Mouse (Mus musculus) skeletal muscle tissue, adult 2 months (tissue): ENCODE measurements around the gene Ankfy1.
"Not testable (repeated sequence)": the region's sequence is repeated elsewhere in the genome, so short reads cannot be mapped to it uniquely, and the experiment has no call there.

ENCODE experiments used
- DNase-seq: peaks from one replicate; pipeline ENCODE4 v3.0.0-alpha.2; 2012; ENCODE audit warnings: low read depth, low spot score

Gene Ankfy1

GRCm38 (mm10) chr11:72723165-72723564 lies 33.4 kb downstream of the Ankfy1 start:
- no peak for DNase-seq

- peak; percentile 32 for DNase-seq
These were observed 34.1 kb downstream of the Ankfy1 start for GRCm38 (mm10) chr11:72723871-72724270.

- DNase-seq = peak; percentile 7
These were observed 36.2 kb downstream of the Ankfy1 start for GRCm38 (mm10) chr11:72726023-72726422.

- no peak for DNase-seq
These were observed 43.9 kb downstream of the Ankfy1 start for GRCm38 (mm10) chr11:72733736-72734135.

- DNase-seq = peak; percentile 81
These were observed 45.2 kb downstream of the Ankfy1 start for GRCm38 (mm10) chr11:72734840-72735518.

- no peak for DNase-seq
These were observed 45.7 kb downstream of the Ankfy1 start for GRCm38 (mm10) chr11:72735519-72735860.

- DNase-seq = no peak
These were observed 46.5 kb downstream of the Ankfy1 start for GRCm38 (mm10) chr11:72736320-72736719.

GRCm38 (mm10) chr11:72737517-72737916 lies 47.7 kb downstream of the Ankfy1 start:
- not testable (repeated sequence) for DNase-seq

- no peak for DNase-seq
These were observed 49.2 kb downstream of the Ankfy1 start for GRCm38 (mm10) chr11:72739048-72739447.

GRCm38 (mm10) chr11:72751956-72752355 lies 62.1 kb downstream of the Ankfy1 start:
- DNase-seq = peak; percentile 53

GRCm38 (mm10) chr11:72758316-72758715 lies 68.5 kb downstream of the Ankfy1 start:
- no peak for DNase-seq

GRCm38 (mm10) chr11:72759581-72759980 lies 69.8 kb downstream of the Ankfy1 start:
- DNase-seq = no peak

GRCm38 (mm10) chr11:72760781-72761180 lies 71.0 kb downstream of the Ankfy1 start:
- DNase-seq = no peak

GRCm38 (mm10) chr11:72764270-72764669 lies 74.5 kb downstream of the Ankfy1 start:
- DNase-seq = no peak

GRCm38 (mm10) chr11:72767716-72768115 lies 77.9 kb downstream of the Ankfy1 start:
- no peak for DNase-seq

GRCm38 (mm10) chr11:72769061-72769460 lies 79.3 kb downstream of the Ankfy1 start:
- DNase-seq = no peak

GRCm38 (mm10) chr11:72770324-72770723 lies 80.5 kb downstream of the Ankfy1 start:
- no peak for DNase-seq

GRCm38 (mm10) chr11:72770816-72771215 lies 81.0 kb downstream of the Ankfy1 start:
- DNase-seq = no peak

GRCm38 (mm10) chr11:72771461-72771860 lies 81.7 kb downstream of the Ankfy1 start:
- DNase-seq = no peak

- DNase-seq = not testable (repeated sequence)
These were observed 82.8 kb downstream of the Ankfy1 start for GRCm38 (mm10) chr11:72772611-72773010.

- no peak for DNase-seq
These were observed 89.2 kb downstream of the Ankfy1 start for GRCm38 (mm10) chr11:72778957-72779356.

GRCm38 (mm10) chr11:72782103-72782502 lies 92.3 kb downstream of the Ankfy1 start:
- no peak for DNase-seq

- DNase-seq = no peak
These were observed 92.7 kb downstream of the Ankfy1 start for GRCm38 (mm10) chr11:72782503-72782902.

GRCm38 (mm10) chr11:72792033-72792432 lies 102.2 kb downstream of the Ankfy1 start:
- no peak for DNase-seq
